Comparison of ENCODE assay signal across 9 mouse cellular contexts in genomic region chr16:25220552-25220951, GRCm38 (mm10).
DNase-seq lines count a peak whose midpoint lies in the region.
"Had no signal": no experiment of that assay in that cellular context is flagged by ENCODE, and none has a peak within 500 bp of the region (broad histone marks: within the 10 kb centered on the region; RNA-seq: fewer than 3 reads in every experiment).

No protein-coding gene starts in this region.

- peak; percentile 22 to 25 for DNase-seq in lung, adult 18-20 months
- no peak for DNase-seq in lung, postnatal 25 days (ENCODE audit: low spot score)
- DNase-seq in adrenal gland, postnatal 25 days, result peak; percentile 74
- DNase-seq in heart, postnatal 10 days, result peak; percentile 4 to 6
- DNase-seq in skeletal muscle tissue, adult 2 months (ENCODE audit: low read depth, low spot score), result peak; percentile 96
- no peak for DNase-seq in cerebellum, postnatal 4 days (ENCODE audit: low spot score in 2 of 2)
- DNase-seq in thymus, postnatal 10 days (ENCODE audit: low spot score in 2 of 2), result no peak
- no peak for DNase-seq in layer of hippocampus, postnatal 14 days (ENCODE audit: low spot score in 2 of 2)
- DNase-seq: retina, postnatal 1 day had no signal

- intact Hi-C loops in heart, postnatal 10 days (cut with DNase I), result no loop called here

Comparison
In these comparisons a context has a peak if more than half of its experiments do, and no peak if none do; other contexts are left out.
1. DNase-seq: peak in lung, adult 18-20 months (2 of 2), adrenal gland, postnatal 25 days (single experiment), heart, postnatal 10 days (2 of 2) and skeletal muscle tissue, adult 2 months (single experiment); none in lung, postnatal 25 days (single experiment), cerebellum, postnatal 4 days (0 of 2), thymus, postnatal 10 days (0 of 2) and layer of hippocampus, postnatal 14 days (0 of 2).